Mouse (Mus musculus) ES-E14 (cell line): ENCODE data around the gene Bax. TPM values are rescaled to one million over a fixed set of nuclear protein-coding genes. Genes with fewer than 3 reads are reported as not detected.
A peak's percentile ranks its signal among the peaks of the same experiment; 100 is the strongest.

Experiments used
- DNase-seq: peaks from one replicate; pipeline ENCODE4 v3.0.0-alpha.2; 2013; ENCODE audit warnings: low read depth, low spot score
- H3K27ac ChIP-seq: 2 replicates; pipeline ENCODE4 v1.5.1; 2012; ENCODE audit warnings: low read depth, mild to moderate bottlenecking, low read length, moderate library complexity, mixed read lengths; ENCODE audit not compliant: poor library complexity, insufficient read depth, severe bottlenecking
- H3K36me3 ChIP-seq: 2 replicates; pipeline ENCODE4 v1.6.1; 2012; ENCODE audit warnings: mild to moderate bottlenecking, low read length, moderate library complexity, mixed read lengths; ENCODE audit not compliant: control insufficient read depth, poor library complexity, insufficient read depth, severe bottlenecking
- H3K4me1 ChIP-seq, 2 experiments: fragments of 150-350 bp in 1 of 2; sonication (generic) in 1 of 2; 2 replicates each; pipeline ENCODE4 v1.6.1; 2012; ENCODE audit warnings: low read length in 2 of 2, mild to moderate bottlenecking in 1 of 2, mixed read lengths in 1 of 2; ENCODE audit not compliant: control insufficient read depth in 2 of 2, insufficient read depth in 2 of 2, poor library complexity in 1 of 2
- H3K4me3 ChIP-seq, 2 experiments: fragments of 150-350 bp in 1 of 2; sonication (generic) in 1 of 2; 2 replicates each; pipeline ENCODE4 v1.5.1; 2012; ENCODE audit warnings: low read length in 2 of 2, low read depth in 1 of 2, mild to moderate bottlenecking in 1 of 2, mixed read lengths in 1 of 2; ENCODE audit not compliant: insufficient read depth in 1 of 2, poor library complexity in 1 of 2, severe bottlenecking in 1 of 2
- H3K9ac ChIP-seq: 2 replicates; pipeline ENCODE4 v1.6.1; 2012; ENCODE audit warnings: low read depth, mild to moderate bottlenecking, low read length, mixed read lengths; ENCODE audit not compliant: poor library complexity, insufficient read depth, severe bottlenecking
- H3K9me3 ChIP-seq: fragments of 150-350 bp; sonication (generic); 2 replicates; pipeline ENCODE4 v1.6.1; 2012; ENCODE audit warnings: low read depth, mild to moderate bottlenecking, low read length; ENCODE audit not compliant: control insufficient read depth, insufficient read depth
- CHD2 ChIP-seq: IDR thresholded peaks from 2 replicates; pipeline ENCODE4 v1.6.1; 2014; ENCODE audit warnings: mild to moderate bottlenecking, low read depth, low read length, inconsistent platforms
- HCFC1 ChIP-seq: IDR thresholded peaks from 2 replicates; pipeline ENCODE4 v1.6.1; 2012; ENCODE audit warnings: low read length, inconsistent platforms, borderline replicate concordance; ENCODE audit not compliant: insufficient read depth
- MAFK ChIP-seq: IDR thresholded peaks from 2 replicates; pipeline ENCODE4 v1.6.1; 2014; ENCODE audit warnings: mild to moderate bottlenecking, low read depth, low read length, inconsistent platforms; ENCODE audit not compliant: insufficient read depth
- ZC3H11A ChIP-seq: IDR thresholded peaks from 2 replicates; pipeline ENCODE4 v1.6.1; 2012; ENCODE audit warnings: low read depth, mild to moderate bottlenecking, inconsistent platforms, low read length, borderline replicate concordance
- ZNF384 ChIP-seq: IDR thresholded peaks from 2 replicates; pipeline ENCODE4 v1.6.1; 2012; ENCODE audit warnings: low read depth, low read length, inconsistent platforms
- in situ Hi-C, 2 experiments: fragments of 600-800 bp; cut with MboI; formaldehyde crosslinking; loops; one replicate each; pipeline ENCODE4 v1.15.1; 2025; ENCODE audit warnings: low sequenced_read_pairs in 2 of 2, inconsistent platforms in 1 of 2; ENCODE audit not compliant: unreplicated experiment in 2 of 2
- total RNA-seq: library from RNA; depleted of rRNA; stranded (reverse); fragments of 300-350 nt; gene quantifications from 2 replicates; pipeline ENCODE4 v1.2.3, GENCODE M21; 2012

Gene Bax
- total RNA-seq, 1 experiment, result 388 TPM

DNA sequence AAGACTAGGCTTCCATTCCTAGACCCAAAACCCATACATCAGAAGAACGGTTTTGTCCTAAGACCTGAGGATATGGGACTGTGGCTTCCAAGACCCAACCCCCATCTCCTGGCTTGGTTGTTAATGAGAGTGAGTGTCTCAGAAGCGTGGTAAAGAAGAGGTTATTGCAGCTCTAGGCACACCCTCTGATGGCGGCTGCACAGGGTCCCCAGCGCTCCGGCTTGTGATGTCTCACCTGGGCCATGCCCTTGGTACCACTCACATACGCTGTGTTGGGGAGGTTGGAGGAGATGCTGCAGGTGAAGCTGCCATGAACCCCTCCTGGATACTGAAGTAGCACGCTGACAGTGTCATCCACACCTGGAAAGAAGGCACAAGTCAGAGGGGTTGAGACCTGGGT is 12.1 kb upstream of the Bax start:
- in situ Hi-C loops, result loop anchor here in 1 of 2 experiments (10.0 kb wide), 1 partner anchor 116 kb away; no protein-coding TSS in a partner anchor
- no peaks in the 10 kb centered on the region for H3K9me3 ChIP-seq
- H3K9ac ChIP-seq, result peak overlapping the region; percentile 5; the same call in 1 of the 2 replicates
- no peak overlapping the region for H3K27ac ChIP-seq
- DNase-seq, result no peak
- TF ChIP-seq CHD2 (no peak), ZC3H11A (no peak), HCFC1 (no peak), MAFK (no peak)
- H3K4me1 ChIP-seq, result peaks cover 2 to 8% of the 10 kb centered on the region in 2 experiments; a peak in 2 of 4 replicates
- peaks cover 11% of the 10 kb centered on the region; the same call in 1 of the 2 replicates for H3K36me3 ChIP-seq
- no peak overlapping the region for H3K4me3 ChIP-seq

DNA sequence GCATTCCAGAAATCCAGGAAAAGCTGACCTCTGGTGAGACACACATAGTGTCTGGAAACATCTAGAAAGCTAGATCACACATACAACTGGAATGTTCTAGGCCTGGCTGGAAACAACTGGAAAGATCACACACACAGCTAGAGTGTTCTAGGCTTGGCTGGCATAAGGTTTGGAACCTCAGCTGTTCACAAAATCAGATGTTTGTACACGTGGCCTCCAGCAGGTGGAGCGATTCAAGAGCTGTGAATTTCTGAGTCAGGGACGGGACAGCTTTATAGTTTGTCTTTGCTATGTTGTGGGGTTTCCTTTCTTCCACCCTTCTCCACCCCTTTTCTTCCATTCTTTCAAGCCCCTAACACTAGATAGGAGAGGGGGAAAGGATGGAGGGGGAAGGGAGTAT is 10.3 kb upstream of the Bax start:
- in situ Hi-C loops, result loop anchor here in 1 of 2 experiments (10.0 kb wide), 1 partner anchor 118 kb away; no protein-coding TSS in a partner anchor
- Histone ChIP-seq H3K9me3 (no peaks in the 10 kb centered on the region), H3K9ac (no peak overlapping the region), H3K27ac (no peak overlapping the region), H3K4me1 (peaks cover 2 to 8% of the 10 kb centered on the region in 2 experiments; a peak in 2 of 4 replicates), H3K4me3 (no peak overlapping the region), H3K36me3 (peaks cover 11% of the 10 kb centered on the region; the same call in 1 of the 2 replicates)
- no peak for TF ChIP-seq ZNF384
- TF ChIP-seq MAFK, result no peak
- TF ChIP-seq ZC3H11A, result no peak
- TF ChIP-seq HCFC1, result no peak
- no peak for TF ChIP-seq CHD2
- DNase-seq, result no peak

DNA sequence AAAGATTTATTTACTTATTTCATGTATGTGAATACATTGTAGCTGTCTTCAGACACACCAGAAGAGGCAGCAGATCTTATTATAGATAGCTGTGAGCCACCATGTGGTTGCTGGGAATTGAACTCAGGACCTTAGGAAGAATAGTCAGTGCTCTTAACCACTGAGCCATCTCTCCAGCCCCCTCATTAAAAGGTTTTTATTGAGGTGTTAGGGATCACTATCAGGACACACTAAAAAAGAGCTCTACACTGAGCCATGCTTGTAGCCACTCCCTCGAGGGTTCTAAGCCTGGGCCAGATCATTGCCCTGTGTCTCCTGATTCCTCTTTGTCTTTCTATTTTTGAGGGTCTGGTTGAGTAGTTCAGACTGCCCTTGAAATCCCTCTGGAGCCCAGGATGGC is 9.8 kb upstream of the Bax start:
- TF ChIP-seq ZC3H11A (no peak), ZNF384 (no peak), HCFC1 (no peak), CHD2 (no peak), MAFK (no peak)
- Histone ChIP-seq H3K4me1 (peaks cover 2 to 4% of the 10 kb centered on the region in 2 experiments; a peak in 2 of 4 replicates), H3K9ac (no peak overlapping the region), H3K4me3 (no peak overlapping the region), H3K9me3 (no peaks in the 10 kb centered on the region), H3K27ac (no peak overlapping the region), H3K36me3 (peaks cover 11% of the 10 kb centered on the region; the same call in 1 of the 2 replicates)
- no peak for DNase-seq
- in situ Hi-C loops, result loop anchor here in 1 of 2 experiments (10.0 kb wide), 1 partner anchor 118 kb away; no protein-coding TSS in a partner anchor

DNA sequence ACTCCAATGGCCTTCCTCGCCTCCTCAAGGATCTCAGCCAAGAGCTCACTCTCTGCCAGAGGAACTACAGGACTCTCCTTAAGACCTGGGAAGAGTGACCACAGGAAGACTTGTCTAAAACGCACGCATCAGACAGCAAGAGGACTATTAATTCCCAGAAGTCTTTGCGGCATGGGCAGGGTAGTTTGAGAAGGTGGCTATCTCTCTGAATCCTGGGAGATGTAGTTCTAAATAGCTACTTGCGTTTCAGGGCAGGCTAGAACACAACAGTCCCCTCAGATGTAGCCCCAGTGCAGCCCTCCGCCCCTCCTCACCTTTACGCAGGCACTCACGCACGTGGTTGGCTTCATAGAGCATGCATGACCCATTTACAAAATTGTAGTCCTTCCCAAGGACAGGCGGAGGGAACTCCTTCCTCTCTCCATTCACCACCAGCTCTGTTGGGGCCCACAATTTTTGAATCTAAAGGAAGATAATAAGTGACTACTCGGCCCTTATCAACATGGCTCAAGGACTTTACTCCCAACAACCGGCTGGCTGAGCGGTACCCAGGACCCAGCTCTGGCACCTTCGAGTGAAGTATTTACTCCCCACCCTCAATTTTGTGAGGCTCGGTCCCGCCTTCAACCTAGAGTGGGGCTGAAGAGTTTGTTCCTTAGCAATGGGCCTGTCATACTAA is 8.7 kb upstream of the Bax start:
- Histone ChIP-seq H3K4me1 (peaks cover 2 to 4% of the 10 kb centered on the region in 2 experiments; a peak in 2 of 4 replicates), H3K9me3 (no peaks in the 10 kb centered on the region), H3K36me3 (peaks cover 11% of the 10 kb centered on the region; the same call in 1 of the 2 replicates), H3K9ac (peak overlapping the region; percentile 67; the same call in 1 of the 2 replicates), H3K4me3 (peak overlapping the region; percentile 53 to 69), H3K27ac (peak overlapping the region; percentile 55; the same call in 1 of the 2 replicates)
- TF ChIP-seq CHD2, result no peak
- TF ChIP-seq HCFC1, result peak; percentile 93
- TF ChIP-seq ZC3H11A, result no peak
- in situ Hi-C loops, result loop anchor here in 1 of 2 experiments (10.0 kb wide), 1 partner anchor 119 kb away; no protein-coding TSS in a partner anchor
- DNase-seq, result no peak
